Mouse (Mus musculus): ENCODE data around the gene Cd9. TPM values are rescaled to one million over a fixed set of nuclear protein-coding genes. Genes with fewer than 3 reads are reported as not detected.

The Cd9 gene
- polyA plus RNA-seq (2017; shearing (Covaris generic)), result 146 TPM

GRCm38 (mm10) chr6:125494092-125494871, at the start of gene Cd9:
Gene Cd9, minus strand, starts transcription at chr6:125494791.

Other genes with a start within 250 kb of the Cd9 start
- 1.6 TPM for gene Tuba3a, start 208.7 kb downstream of the Cd9 start, polyA plus RNA-seq (2017; shearing (Covaris generic))
- 0.35 TPM for gene Ltbr, start 180.9 kb downstream of the Cd9 start, polyA plus RNA-seq (2017; shearing (Covaris generic))
- gene Scnn1a, start 174.1 kb downstream of the Cd9 start, polyA plus RNA-seq (2017; shearing (Covaris generic)), result not detected
- 59.6 TPM for gene Tnfrsf1a, start 145.4 kb downstream of the Cd9 start, polyA plus RNA-seq (2017; shearing (Covaris generic))
- 0.21 TPM for gene Plekhg6, start 114.0 kb downstream of the Cd9 start, polyA plus RNA-seq (2017; shearing (Covaris generic))
- not detected for gene Vwf, start 52.0 kb upstream of the Cd9 start, polyA plus RNA-seq (2017; shearing (Covaris generic))
- gene Ano2, start 195.6 kb upstream of the Cd9 start, polyA plus RNA-seq (2017; shearing (Covaris generic)), result not detected